Mouse (Mus musculus) embryonic facial prominence, embryonic 10.5 days (tissue): ENCODE results near the gene Tspan14. TPM values are rescaled to one million over a fixed set of nuclear protein-coding genes. Genes with fewer than 3 reads are reported as not detected.

Experiments used
- DNase-seq: peaks from one replicate; pipeline ENCODE4 v3.0.0-alpha.2; 2017; ENCODE audit warnings: low spot score
- H3K27ac ChIP-seq: fragments of 300-500 bp; sonication (generic); replicated peaks from 2 replicates; pipeline ENCODE4 v1.5.1; 2016; ENCODE audit warnings: mild to moderate bottlenecking
- H3K27me3 ChIP-seq: fragments of 300-500 bp; sonication (generic); replicated peaks from 2 replicates; pipeline ENCODE4 v1.6.1; 2016; ENCODE audit warnings: low read depth, mild to moderate bottlenecking; ENCODE audit not compliant: poor library complexity, severe bottlenecking
- H3K36me3 ChIP-seq: fragments of 300-500 bp; sonication (generic); replicated peaks from 2 replicates; pipeline ENCODE4 v1.6.1; 2016; ENCODE audit warnings: mild to moderate bottlenecking, moderate library complexity
- H3K4me1 ChIP-seq: fragments of 300-500 bp; sonication (generic); 2 replicates; pipeline ENCODE4 v1.6.1; 2016
- H3K4me3 ChIP-seq: fragments of 300-500 bp; sonication (generic); 2 replicates; pipeline ENCODE4 v1.5.1; 2016; ENCODE audit warnings: mild to moderate bottlenecking, moderate library complexity
- H3K9me3 ChIP-seq: fragments of 300-500 bp; sonication (generic); 2 replicates; pipeline ENCODE4 v1.6.1; 2016; ENCODE audit warnings: mild to moderate bottlenecking
- WGBS: fragments of 180-500 bp; shearing (Covaris S2); methylation state at CpG from one replicate; pipeline ENCODE4 v1.1.7; 2016; 5-methylcytosine and 5-hydroxymethylcytosine counted together
- polyA plus RNA-seq: library from polyadenylated mRNA; unstranded; fragments of >200 nt; fragmentation: Nextera tagmentation; extraction: Ambion mirVana; gene quantifications from 2 replicates; pipeline ENCODE4 v1.2.1, GENCODE M21; 2016

The Tspan14 gene
- polyA plus RNA-seq, 1 experiment from 2014 or later, result 88.1 TPM

DNA sequence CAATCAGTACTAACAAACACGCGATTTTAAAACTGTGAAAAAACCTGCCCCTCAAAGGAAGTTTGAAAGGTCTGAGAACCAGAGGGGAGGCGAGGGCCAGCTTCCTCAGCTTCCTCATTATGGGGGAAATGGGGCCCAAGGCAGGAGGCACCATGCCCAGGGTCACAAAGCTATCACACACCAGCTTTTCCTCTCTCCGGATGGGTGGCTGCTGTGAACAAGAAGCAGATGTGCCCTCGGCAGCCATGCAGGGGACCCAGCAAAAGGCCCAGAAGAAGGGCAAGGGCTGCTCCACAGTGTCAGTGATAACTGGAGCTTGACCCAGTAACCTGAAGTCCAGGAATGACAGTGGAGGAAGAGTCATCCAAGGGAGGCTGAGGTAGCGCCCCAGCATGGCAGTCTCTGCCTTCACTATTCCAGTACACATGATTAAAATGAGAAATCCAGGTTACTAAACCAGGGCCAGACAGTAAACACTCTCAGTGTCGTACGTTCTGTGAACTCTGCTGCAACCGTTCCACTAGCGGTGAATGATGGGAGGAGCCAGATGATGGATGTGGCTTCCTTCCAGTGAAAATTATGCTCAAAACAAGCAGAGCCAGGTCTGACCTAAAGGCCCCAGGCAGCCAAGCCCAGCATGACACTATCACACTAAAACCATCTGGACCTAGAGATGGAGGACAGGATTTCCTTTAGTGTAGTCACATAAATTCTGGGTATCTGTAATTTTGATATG lies 42.1 kb downstream of the Tspan14 start:
- WGBS, result 60% methylated on average over 10 of the region's 10 CpGs
- Histone ChIP-seq H3K4me1 (peaks cover 34% of the 10 kb centered on the region), H3K4me3 (no peak overlapping the region), H3K9me3 (no peaks in the 10 kb centered on the region), H3K36me3 (peaks cover 41% of the 10 kb centered on the region), H3K27me3 (no peaks in the 10 kb centered on the region), H3K27ac (0 out of 2 replicates have a peak overlapping the region, but pooled peaks have one; percentile 19)
- peak; percentile 23 for DNase-seq

DNA sequence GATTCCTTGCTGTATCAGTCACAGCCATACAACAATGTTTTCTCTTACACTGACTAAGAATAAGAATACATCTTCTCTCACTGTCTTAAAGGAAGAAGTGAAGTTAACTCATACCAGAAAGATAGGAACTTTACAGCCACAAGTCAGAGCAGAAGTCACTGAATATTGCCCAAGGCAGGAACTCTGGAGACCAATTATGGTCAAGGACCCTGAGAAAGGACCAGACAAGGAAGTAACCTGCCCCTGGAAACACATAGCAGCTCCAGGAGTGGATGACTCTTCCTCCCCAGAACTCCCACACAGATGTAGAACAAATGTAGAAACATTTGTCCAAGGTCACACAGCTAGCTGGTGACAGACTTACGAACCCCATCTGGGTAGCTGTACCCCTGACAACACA lies 45.4 kb downstream of the Tspan14 start:
- peaks cover 47% of the 10 kb centered on the region for H3K36me3 ChIP-seq
- WGBS, result 86% methylated on average over 1 of the region's 1 CpGs
- no peak for DNase-seq

DNA sequence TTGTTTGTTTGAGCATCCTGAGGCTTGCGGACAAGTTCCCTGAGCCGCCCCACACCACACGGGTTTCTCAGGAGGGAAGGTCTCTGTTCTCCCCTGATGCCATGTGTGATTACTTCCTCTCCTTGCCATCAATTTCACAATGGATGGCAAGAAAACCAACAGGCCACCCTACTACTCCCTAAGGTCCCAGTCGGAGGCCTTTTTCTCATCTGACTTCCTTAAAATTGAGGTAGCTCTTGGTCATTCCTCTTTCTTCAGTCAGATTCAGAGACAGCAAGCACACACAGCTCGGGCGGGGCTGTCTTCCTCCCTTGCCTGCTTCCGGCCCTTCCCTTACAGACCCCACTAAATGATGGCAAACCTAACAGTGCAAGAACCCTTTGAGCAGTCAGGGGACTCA lies 47.1 kb downstream of the Tspan14 start:
- H3K4me1 ChIP-seq, result peaks cover 19% of the 10 kb centered on the region
- no peak overlapping the region for H3K27ac ChIP-seq
- no peaks in the 10 kb centered on the region for H3K27me3 ChIP-seq
- no peak for DNase-seq
- no peak overlapping the region for H3K4me3 ChIP-seq
- WGBS, result 85% methylated on average over 7 of the region's 7 CpGs
- H3K9me3 ChIP-seq, result no peaks in the 10 kb centered on the region
- peaks cover 55% of the 10 kb centered on the region for H3K36me3 ChIP-seq

More for the DNA sequence above, 45.4 kb downstream of the Tspan14 start:
- Histone ChIP-seq H3K9me3 (no peaks in the 10 kb centered on the region), H3K4me3 (no peak overlapping the region), H3K27me3 (no peaks in the 10 kb centered on the region), H3K27ac (no peak overlapping the region), H3K4me1 (peaks cover 20% of the 10 kb centered on the region)

DNA sequence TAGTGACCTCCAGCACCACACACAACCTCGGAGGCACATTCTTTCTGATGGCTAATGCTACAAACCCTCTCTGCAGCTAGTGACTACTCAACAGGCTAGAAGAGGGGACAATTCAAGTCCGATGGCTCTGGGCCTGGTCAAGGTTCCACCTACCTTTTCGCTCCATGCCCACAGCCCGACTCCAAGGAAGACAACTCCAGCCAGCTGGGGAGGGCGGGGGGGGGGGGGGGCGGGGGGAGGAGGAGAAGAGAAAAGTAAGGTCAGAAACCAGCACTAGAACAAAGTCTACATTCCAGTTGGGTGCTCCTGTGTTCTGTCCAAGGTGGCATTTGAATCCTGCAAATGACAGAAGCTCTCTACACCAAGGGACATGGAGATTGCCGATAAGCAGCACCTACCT lies 48.1 kb downstream of the Tspan14 start:
- no peak for DNase-seq
- H3K27ac ChIP-seq, result no peak overlapping the region
- H3K4me3 ChIP-seq, result no peak overlapping the region
- H3K36me3 ChIP-seq, result peaks cover 65% of the 10 kb centered on the region
- H3K4me1 ChIP-seq, result peaks cover 14% of the 10 kb centered on the region
- 72% methylated on average over 7 of the region's 7 CpGs for WGBS
- no peaks in the 10 kb centered on the region for H3K27me3 ChIP-seq
- H3K9me3 ChIP-seq, result no peaks in the 10 kb centered on the region

DNA sequence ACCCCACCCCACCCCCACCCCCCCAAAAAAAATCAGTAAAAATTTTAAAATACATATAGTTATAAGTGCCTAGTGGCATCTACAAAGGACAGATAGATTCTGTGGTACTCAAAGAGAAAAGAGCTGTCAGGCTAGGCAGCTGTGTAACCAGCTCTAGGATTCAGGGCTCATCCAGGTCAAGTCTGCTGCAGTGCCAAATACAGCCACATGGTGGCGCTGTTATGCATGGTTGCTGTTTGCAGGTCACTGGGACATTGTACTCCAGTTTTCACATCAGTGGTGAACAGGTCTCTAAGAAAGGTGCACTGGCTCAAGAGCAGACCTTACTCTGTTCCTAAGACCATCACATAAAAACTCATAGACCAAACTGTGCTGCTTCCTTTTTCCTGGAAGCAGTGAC lies 49.0 kb downstream of the Tspan14 start:
- WGBS, result 0% methylated on average over 1 of the region's 1 CpGs
- H3K27me3 ChIP-seq, result no peaks in the 10 kb centered on the region
- no peak overlapping the region for H3K27ac ChIP-seq

DNA sequence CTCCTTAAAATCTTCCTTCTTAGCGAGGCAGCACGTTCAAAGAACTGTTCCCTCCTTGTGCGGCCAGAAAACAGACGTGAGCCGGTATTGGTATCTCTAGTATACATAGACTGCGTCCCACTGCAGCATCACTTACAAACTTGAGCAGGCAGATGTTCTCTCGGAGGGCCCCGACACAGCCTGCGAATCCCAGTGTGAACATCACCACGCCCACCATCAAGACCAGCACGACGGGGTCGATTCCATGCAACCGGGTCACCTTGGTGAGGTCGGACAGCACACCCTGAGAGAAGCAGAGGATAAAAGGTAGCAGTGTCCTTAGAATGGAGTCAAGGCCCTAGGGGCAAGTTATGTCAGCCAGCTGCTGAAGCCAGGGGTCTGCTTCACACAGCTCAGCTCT lies 49.9 kb downstream of the Tspan14 start:
- no peaks in the 10 kb centered on the region for H3K27me3 ChIP-seq
- H3K36me3 ChIP-seq, result peaks cover 61% of the 10 kb centered on the region
- H3K4me1 ChIP-seq, result peaks cover 14% of the 10 kb centered on the region
- 78% methylated on average over 15 of the region's 15 CpGs for WGBS
- H3K27ac ChIP-seq, result no peak overlapping the region
- no peak overlapping the region for H3K4me3 ChIP-seq
- DNase-seq, result no peak
- H3K9me3 ChIP-seq, result no peaks in the 10 kb centered on the region

More for the DNA sequence above, 49.0 kb downstream of the Tspan14 start:
- Histone ChIP-seq H3K36me3 (peaks cover 65% of the 10 kb centered on the region), H3K9me3 (no peaks in the 10 kb centered on the region), H3K4me3 (no peak overlapping the region), H3K4me1 (peaks cover 14% of the 10 kb centered on the region)
- DNase-seq, result peak; percentile 87

DNA sequence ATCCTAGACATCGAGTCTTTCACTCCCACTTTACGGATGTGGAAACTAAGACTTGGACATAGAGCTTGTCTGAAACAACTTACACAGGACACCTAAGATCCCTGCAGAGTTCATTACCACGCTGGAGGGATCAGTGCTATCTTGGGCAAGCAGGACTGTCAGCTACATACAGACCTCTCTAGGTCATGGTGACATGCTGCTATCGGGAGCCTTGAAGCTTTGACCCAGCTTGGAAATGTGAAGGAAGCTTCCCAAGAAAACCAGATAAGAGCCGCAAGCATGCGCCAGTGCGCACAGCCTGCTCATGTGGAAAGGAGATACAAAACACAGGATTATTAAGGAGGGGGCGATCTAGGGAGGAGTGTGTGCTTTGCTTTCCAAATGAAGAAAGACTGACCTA lies 50.8 kb downstream of the Tspan14 start:
- Histone ChIP-seq H3K27me3 (no peaks in the 10 kb centered on the region), H3K4me3 (no peak overlapping the region), H3K4me1 (peaks cover 14% of the 10 kb centered on the region), H3K36me3 (peaks cover 62% of the 10 kb centered on the region), H3K27ac (no peak overlapping the region), H3K9me3 (no peaks in the 10 kb centered on the region)
- no peak for DNase-seq
- 96% methylated on average over 8 of the region's 8 CpGs for WGBS

DNA sequence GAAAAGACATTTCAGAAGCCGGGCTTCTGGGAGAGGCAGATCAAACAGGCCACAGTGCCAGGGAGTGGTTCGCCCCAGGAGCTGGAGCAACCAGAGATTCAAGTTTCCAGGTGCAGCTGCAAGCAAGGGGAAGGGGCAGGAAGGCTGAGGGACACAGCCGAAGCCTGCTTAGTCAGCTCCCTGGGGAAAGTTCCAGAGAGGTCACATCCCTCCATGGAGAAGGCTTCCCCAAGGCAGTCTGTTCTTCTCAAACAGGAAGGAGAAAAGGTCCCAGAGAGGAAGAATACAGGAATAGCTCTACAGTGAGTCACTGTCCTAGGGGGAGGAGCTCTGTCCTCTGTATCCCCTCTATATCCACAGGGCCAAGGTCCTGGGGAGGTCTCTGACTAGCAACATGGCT lies 51.9 kb downstream of the Tspan14 start:
- Histone ChIP-seq H3K27me3 (no peaks in the 10 kb centered on the region), H3K4me1 (peaks cover 14% of the 10 kb centered on the region), H3K27ac (no peak overlapping the region), H3K36me3 (peaks cover 68% of the 10 kb centered on the region), H3K4me3 (no peak overlapping the region), H3K9me3 (no peaks in the 10 kb centered on the region)
- no peak for DNase-seq
- WGBS, result 83% methylated on average over 3 of the region's 3 CpGs

DNA sequence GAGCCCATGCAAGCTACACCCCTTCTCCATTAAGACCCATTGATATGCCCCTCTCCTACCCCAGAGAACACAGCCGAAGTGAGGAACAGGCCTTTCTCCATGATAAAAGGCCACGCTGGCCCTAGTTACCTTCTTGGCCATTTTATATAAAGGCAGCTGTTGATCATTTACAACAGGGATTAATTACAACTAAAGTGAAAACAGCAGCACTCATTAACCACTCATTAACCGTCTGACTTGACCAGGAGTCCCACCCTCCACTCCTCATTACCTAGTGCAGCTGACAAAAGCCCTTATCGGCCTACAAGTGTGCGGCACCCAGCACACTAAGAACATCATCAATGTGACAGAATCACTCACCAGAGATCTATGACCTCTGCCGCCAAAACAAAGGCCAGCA lies 52.9 kb downstream of the Tspan14 start:
- Histone ChIP-seq H3K36me3 (peaks cover 78% of the 10 kb centered on the region), H3K4me1 (peaks cover 14% of the 10 kb centered on the region), H3K9me3 (no peaks in the 10 kb centered on the region), H3K27me3 (no peaks in the 10 kb centered on the region), H3K4me3 (no peak overlapping the region), H3K27ac (no peak overlapping the region)
- WGBS, result 72% methylated on average over 6 of the region's 6 CpGs
- no peak for DNase-seq

DNA sequence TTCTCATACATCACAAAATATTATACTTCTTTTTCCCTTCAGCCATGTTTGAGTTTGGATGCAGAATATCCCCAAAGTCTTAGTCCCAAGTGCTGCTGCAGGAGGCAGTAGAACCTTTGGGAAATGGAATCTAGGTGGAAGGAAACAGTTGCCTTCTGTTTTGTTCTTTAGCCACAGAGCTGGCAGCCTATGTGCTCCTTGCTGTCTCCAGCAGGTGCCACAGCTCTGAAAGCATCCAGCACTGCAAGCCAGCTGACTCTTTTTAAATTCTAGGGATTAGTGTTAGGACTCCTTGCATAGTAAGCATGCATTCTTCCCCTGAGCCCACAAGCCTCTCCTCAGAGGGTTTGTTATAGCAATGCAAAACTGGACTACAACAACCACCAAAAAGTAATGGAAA lies 55.1 kb downstream of the Tspan14 start:
- no peak for DNase-seq
- H3K36me3 ChIP-seq, result peaks cover 93% of the 10 kb centered on the region
- H3K27me3 ChIP-seq, result no peaks in the 10 kb centered on the region
- no peak overlapping the region for H3K4me3 ChIP-seq
- H3K27ac ChIP-seq, result no peak overlapping the region
- H3K4me1 ChIP-seq, result peaks cover 6% of the 10 kb centered on the region
- no peaks in the 10 kb centered on the region for H3K9me3 ChIP-seq

DNA sequence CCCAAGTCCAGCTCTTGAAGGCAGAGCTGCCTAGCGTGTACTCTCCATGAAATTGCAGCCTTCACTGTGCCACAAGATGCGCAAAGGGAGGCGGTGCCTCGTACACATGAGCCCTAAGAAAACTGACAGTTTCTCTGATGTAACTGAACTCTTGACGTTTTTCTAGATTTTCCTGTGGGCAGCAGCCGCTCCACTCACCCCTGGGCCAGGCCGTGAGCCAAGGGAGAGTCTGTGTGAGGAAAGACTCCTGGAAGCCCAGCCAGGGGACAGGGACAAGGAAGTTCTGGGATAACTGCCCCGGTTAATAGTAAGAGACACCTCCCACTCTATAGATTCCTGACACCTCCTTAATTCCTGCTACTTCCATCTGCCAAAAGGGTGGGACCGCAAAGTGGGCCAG lies 57.8 kb downstream of the Tspan14 start:
- Histone ChIP-seq H3K36me3 (peaks cover 85% of the 10 kb centered on the region), H3K27ac (no peak overlapping the region), H3K9me3 (no peaks in the 10 kb centered on the region), H3K27me3 (no peaks in the 10 kb centered on the region), H3K4me3 (no peak overlapping the region), H3K4me1 (peaks cover 12% of the 10 kb centered on the region; the same call in 1 of the 2 replicates)
- 91% methylated on average over 9 of the region's 9 CpGs for WGBS
- no peak for DNase-seq

DNA sequence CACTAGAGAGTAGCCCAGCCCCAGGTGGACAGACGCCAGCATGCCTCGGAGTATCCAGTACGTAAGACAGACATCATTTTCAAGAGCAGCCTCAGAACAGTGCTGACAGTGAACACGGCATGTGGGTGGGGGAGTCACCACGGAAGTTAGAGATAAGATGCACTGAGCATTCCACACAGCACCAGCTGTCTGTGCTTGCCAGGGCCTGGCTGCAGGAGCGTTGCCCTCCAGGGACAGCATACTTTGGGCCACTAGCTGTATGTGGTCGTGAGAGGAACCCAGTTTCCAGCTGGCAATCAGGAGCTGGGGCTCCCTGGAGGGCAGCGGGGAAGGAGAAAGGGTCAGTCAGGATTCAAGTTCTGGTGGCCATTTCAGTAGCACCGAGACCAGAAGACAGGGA lies 59.8 kb downstream of the Tspan14 start:
- WGBS, result 91% methylated on average over 9 of the region's 9 CpGs
- Histone ChIP-seq H3K27ac (no peak overlapping the region), H3K4me3 (no peak overlapping the region), H3K36me3 (peaks cover 70% of the 10 kb centered on the region), H3K4me1 (peaks cover 28% of the 10 kb centered on the region), H3K9me3 (no peaks in the 10 kb centered on the region), H3K27me3 (no peaks in the 10 kb centered on the region)
- DNase-seq, result no peak

DNA sequence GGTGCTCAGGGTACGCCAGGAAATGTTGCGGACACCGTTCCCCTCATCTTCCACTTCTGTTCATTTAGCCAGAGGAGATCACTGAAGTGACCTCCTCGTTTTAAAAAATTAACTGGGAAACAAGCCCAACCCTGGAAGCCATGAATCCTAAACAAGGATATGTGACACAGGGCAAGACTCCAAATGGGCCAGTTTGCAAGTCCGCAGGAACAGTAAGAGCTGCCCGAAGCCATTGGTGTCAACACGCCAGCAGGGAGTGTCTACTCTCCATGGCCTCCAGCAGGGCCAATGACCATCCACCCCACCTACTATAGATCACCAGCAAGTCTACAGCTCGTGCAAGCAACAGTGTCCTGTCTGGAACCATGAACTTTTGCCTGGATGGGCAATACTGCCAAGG lies 60.8 kb downstream of the Tspan14 start:
- H3K27me3 ChIP-seq, result no peaks in the 10 kb centered on the region
- H3K9me3 ChIP-seq, result no peaks in the 10 kb centered on the region
- no peak for DNase-seq
- H3K27ac ChIP-seq, result no peak overlapping the region
- H3K36me3 ChIP-seq, result peaks cover 60% of the 10 kb centered on the region
- peaks cover 29% of the 10 kb centered on the region for H3K4me1 ChIP-seq
- H3K4me3 ChIP-seq, result no peak overlapping the region
- WGBS, result 94% methylated on average over 8 of the region's 8 CpGs
